Mouse (Mus musculus) ES-E14 (cell line): ENCODE results near the gene Itfg2. TPM values are rescaled to one million over a fixed set of nuclear protein-coding genes. Genes with fewer than 3 reads are reported as not detected.

Source experiments
- DNase-seq: peaks from one replicate; pipeline ENCODE4 v3.0.0-alpha.2; 2013; ENCODE audit warnings: low read depth, low spot score
- H3K27ac ChIP-seq: 2 replicates; pipeline ENCODE4 v1.5.1; 2012; ENCODE audit warnings: low read depth, mild to moderate bottlenecking, low read length, moderate library complexity, mixed read lengths; ENCODE audit not compliant: poor library complexity, insufficient read depth, severe bottlenecking
- H3K36me3 ChIP-seq: 2 replicates; pipeline ENCODE4 v1.6.1; 2012; ENCODE audit warnings: mild to moderate bottlenecking, low read length, moderate library complexity, mixed read lengths; ENCODE audit not compliant: control insufficient read depth, poor library complexity, insufficient read depth, severe bottlenecking
- H3K4me1 ChIP-seq, 2 experiments: fragments of 150-350 bp in 1 of 2; sonication (generic) in 1 of 2; 2 replicates each; pipeline ENCODE4 v1.6.1; 2012; ENCODE audit warnings: low read length in 2 of 2, mild to moderate bottlenecking in 1 of 2, mixed read lengths in 1 of 2; ENCODE audit not compliant: control insufficient read depth in 2 of 2, insufficient read depth in 2 of 2, poor library complexity in 1 of 2
- H3K4me3 ChIP-seq, 2 experiments: fragments of 150-350 bp in 1 of 2; sonication (generic) in 1 of 2; 2 replicates each; pipeline ENCODE4 v1.5.1; 2012; ENCODE audit warnings: low read length in 2 of 2, low read depth in 1 of 2, mild to moderate bottlenecking in 1 of 2, mixed read lengths in 1 of 2; ENCODE audit not compliant: insufficient read depth in 1 of 2, poor library complexity in 1 of 2, severe bottlenecking in 1 of 2
- H3K9ac ChIP-seq: 2 replicates; pipeline ENCODE4 v1.6.1; 2012; ENCODE audit warnings: low read depth, mild to moderate bottlenecking, low read length, mixed read lengths; ENCODE audit not compliant: poor library complexity, insufficient read depth, severe bottlenecking
- H3K9me3 ChIP-seq: fragments of 150-350 bp; sonication (generic); 2 replicates; pipeline ENCODE4 v1.6.1; 2012; ENCODE audit warnings: low read depth, mild to moderate bottlenecking, low read length; ENCODE audit not compliant: control insufficient read depth, insufficient read depth
- CHD2 ChIP-seq: IDR thresholded peaks from 2 replicates; pipeline ENCODE4 v1.6.1; 2014; ENCODE audit warnings: mild to moderate bottlenecking, low read depth, low read length, inconsistent platforms
- HCFC1 ChIP-seq: IDR thresholded peaks from 2 replicates; pipeline ENCODE4 v1.6.1; 2012; ENCODE audit warnings: low read length, inconsistent platforms, borderline replicate concordance; ENCODE audit not compliant: insufficient read depth
- MAFK ChIP-seq: IDR thresholded peaks from 2 replicates; pipeline ENCODE4 v1.6.1; 2014; ENCODE audit warnings: mild to moderate bottlenecking, low read depth, low read length, inconsistent platforms; ENCODE audit not compliant: insufficient read depth
- ZC3H11A ChIP-seq: IDR thresholded peaks from 2 replicates; pipeline ENCODE4 v1.6.1; 2012; ENCODE audit warnings: low read depth, mild to moderate bottlenecking, inconsistent platforms, low read length, borderline replicate concordance
- ZNF384 ChIP-seq: IDR thresholded peaks from 2 replicates; pipeline ENCODE4 v1.6.1; 2012; ENCODE audit warnings: low read depth, low read length, inconsistent platforms
- in situ Hi-C, 2 experiments: fragments of 600-800 bp; cut with MboI; formaldehyde crosslinking; loops; one replicate each; pipeline ENCODE4 v1.15.1; 2025; ENCODE audit warnings: low sequenced_read_pairs in 2 of 2, inconsistent platforms in 1 of 2; ENCODE audit not compliant: unreplicated experiment in 2 of 2
- total RNA-seq: library from RNA; depleted of rRNA; stranded (reverse); fragments of 300-350 nt; gene quantifications from 2 replicates; pipeline ENCODE4 v1.2.3, GENCODE M21; 2012

Gene Itfg2
- total RNA-seq, 1 experiment, result 33.4 TPM

- peak; percentile 83 for DNase-seq
- H3K9me3 ChIP-seq, result no peaks in the 10 kb centered on the region
- peak overlapping the region; percentile 14 to 28; a peak in 3 of 4 replicates for H3K4me3 ChIP-seq
- peak overlapping the region; percentile 75; the same call in 1 of the 2 replicates for H3K9ac ChIP-seq
- H3K36me3 ChIP-seq, result no peaks in the 10 kb centered on the region; the same call in 1 of the 2 replicates
- TF ChIP-seq HCFC1, result no peak
- TF ChIP-seq CHD2, result no peak
- no peak for TF ChIP-seq ZNF384
- no peak for TF ChIP-seq ZC3H11A
- TF ChIP-seq MAFK, result no peak
- in situ Hi-C loops, result no loop called here
- peaks cover 14 to 21% of the 10 kb centered on the region in 2 experiments for H3K4me1 ChIP-seq
- peak overlapping the region; percentile 95 for H3K27ac ChIP-seq
These were observed 21.2 kb upstream of the Itfg2 start for GRCm38 (mm10) chr6:128445761-128446535.

DNA sequence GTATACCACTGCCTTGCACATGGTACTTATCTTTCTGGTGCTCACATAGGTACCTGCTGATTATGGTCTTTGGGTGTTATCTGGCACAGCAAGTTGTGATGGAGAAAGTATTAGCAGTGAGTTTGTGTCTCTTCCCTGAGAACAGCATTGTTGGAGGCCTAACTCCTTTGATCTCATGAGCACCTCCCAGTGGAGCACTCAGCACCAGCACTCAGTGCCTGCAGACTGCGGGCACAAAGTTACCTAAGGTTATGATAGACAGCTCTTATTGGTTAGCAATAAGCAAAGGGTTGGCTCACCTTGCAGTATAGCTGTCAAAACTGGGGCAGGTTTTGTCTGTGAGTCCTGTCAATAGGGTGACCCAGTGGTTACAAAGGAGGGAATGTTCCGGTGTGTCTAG is 15.5 kb upstream of the Itfg2 start:
- in situ Hi-C loops, result no loop called here
- DNase-seq, result no peak
- Histone ChIP-seq H3K9me3 (no peaks in the 10 kb centered on the region), H3K36me3 (peaks cover 14% of the 10 kb centered on the region), H3K9ac (no peak overlapping the region), H3K4me3 (no peak overlapping the region), H3K4me1 (peaks cover 12 to 25% of the 10 kb centered on the region in 2 experiments), H3K27ac (no peak overlapping the region)
- no peak for TF ChIP-seq ZNF384
- no peak for TF ChIP-seq CHD2
- TF ChIP-seq ZC3H11A, result no peak
- TF ChIP-seq MAFK, result no peak
- no peak for TF ChIP-seq HCFC1

DNA sequence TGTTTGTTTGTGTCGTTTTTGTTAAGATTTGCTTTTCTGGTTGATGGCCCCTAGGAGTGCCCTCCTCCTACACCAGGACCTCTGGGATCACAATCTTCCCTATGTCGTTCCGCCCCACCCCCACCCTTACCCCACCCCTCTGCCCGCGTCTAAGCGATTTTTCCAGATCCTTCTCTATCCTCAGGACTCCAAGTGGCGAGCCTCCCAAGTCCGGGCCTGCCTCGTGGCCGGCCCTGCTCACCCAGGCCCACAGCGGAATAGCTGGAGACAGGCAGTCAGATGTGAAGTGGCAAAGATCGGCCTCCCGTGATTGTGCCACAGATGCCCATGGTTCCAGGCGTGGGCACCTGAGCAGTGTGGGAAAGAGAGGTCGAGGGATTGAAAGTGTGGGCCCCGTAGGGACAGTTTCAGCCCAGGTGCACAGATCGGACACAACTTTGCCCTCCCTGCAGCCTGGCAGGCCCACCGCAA is 14.2 kb upstream of the Itfg2 start:
- H3K9ac ChIP-seq, result peak overlapping the region; percentile 85
- in situ Hi-C loops, result no loop called here
- no peak for DNase-seq
- H3K4me3 ChIP-seq, result peak overlapping the region; percentile 52 to 93
- H3K9me3 ChIP-seq, result no peaks in the 10 kb centered on the region
- peaks cover 8 to 20% of the 10 kb centered on the region in 2 experiments; a peak in 3 of 4 replicates for H3K4me1 ChIP-seq
- H3K36me3 ChIP-seq, result peaks cover 27% of the 10 kb centered on the region
- TF ChIP-seq ZC3H11A, result no peak
- no peak for TF ChIP-seq HCFC1
- TF ChIP-seq ZNF384, result no peak
- TF ChIP-seq CHD2, result no peak
- no peak for TF ChIP-seq MAFK
- H3K27ac ChIP-seq, result peak overlapping the region; percentile 8; the same call in 1 of the 2 replicates

- no peak for TF ChIP-seq ZC3H11A
- TF ChIP-seq HCFC1, result peak; percentile 60; the same call in 1 of the 2 replicates
- no peak for TF ChIP-seq ZNF384
- peak within 1 kb of the TSS; percentile 89 for H3K9ac ChIP-seq
- peak; percentile 87 for DNase-seq
- peaks cover 32% of the 10 kb centered on the region for H3K36me3 ChIP-seq
- no peaks in the 10 kb centered on the region for H3K9me3 ChIP-seq
- in situ Hi-C loops, result no loop called here
- H3K4me1 ChIP-seq, result peaks cover 10 to 20% of the 10 kb centered on the region in 2 experiments; a peak in 3 of 4 replicates
- peak within 1 kb of the TSS; percentile 54 for H3K27ac ChIP-seq
- peak within 1 kb of the TSS; percentile 89 to 93 for H3K4me3 ChIP-seq
These were observed 13.7 kb upstream of the Itfg2 start, which contains the start of gene Fkbp4 for GRCm38 (mm10) chr6:128438317-128438870. Gene Fkbp4, minus strand, starts transcription at chr6:128438677.
